In the genomic region with DNA sequence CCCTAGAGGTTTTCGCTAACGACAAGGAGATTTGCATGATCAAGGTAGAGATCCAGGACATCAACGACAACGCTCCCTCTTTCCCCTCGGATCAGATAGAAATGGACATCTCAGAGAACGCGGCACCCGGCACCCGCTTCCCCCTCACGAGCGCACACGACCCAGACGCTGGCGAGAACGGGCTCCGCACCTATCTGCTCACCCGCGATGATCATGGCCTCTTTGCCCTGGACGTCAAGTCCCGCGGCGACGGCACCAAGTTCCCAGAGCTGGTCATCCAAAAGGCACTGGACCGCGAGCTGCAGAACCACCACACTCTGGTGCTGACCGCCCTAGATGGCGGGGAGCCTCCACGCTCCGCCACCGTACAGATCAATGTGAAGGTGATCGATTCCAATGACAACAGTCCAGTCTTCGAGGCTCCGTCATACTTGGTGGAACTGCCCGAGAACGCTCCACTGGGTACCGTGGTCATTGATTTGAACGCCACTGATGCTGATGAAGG, we compare ENCODE assay signal across 8 mouse cellular contexts. TPM values are rescaled to one million over a fixed set of nuclear protein-coding genes. Genes with fewer than 3 reads are reported as not detected.
DNase-seq lines count a peak whose midpoint lies in the region; ATAC-seq and TF ChIP-seq lines count a peak whose summit lies in the region.

No protein-coding gene starts in this region.

- DNase-seq in embryo, embryonic 9.5 days (ENCODE audit: extremely low spot score) = peak; percentile 23
- DNase-seq in embryo, embryonic 10.5 days (ENCODE audit: low spot score) = no peak
- DNase-seq in testis, postnatal 14 days (ENCODE audit: low spot score) = no peak
- DNase-seq in intestine, embryonic 14.5 days (ENCODE audit: low spot score) = peak; percentile 67
- DNase-seq in midbrain, embryonic 10.5 days (ENCODE audit: low spot score) = no peak
- no peak for DNase-seq in yolk sac, embryonic 10.5 days (ENCODE audit: low spot score)
- no peak for DNase-seq in cerebellum, adult 11-12 months

- ATAC-seq in intestine, embryonic 14.5 days (replicated peaks; ENCODE audit: low FRiP score, low TSS enrichment, low read depth) = no peak

- H3K36me3 ChIP-seq in testis, adult 2 months (ENCODE audit: control insufficient read depth, insufficient read depth, low read length) = no peaks in the 10 kb centered on the region
- no peaks in the 10 kb centered on the region for H3K36me3 ChIP-seq in intestine, embryonic 14.5 days (ENCODE audit: control insufficient read depth, insufficient read depth, low read length)
- H3K36me3 ChIP-seq in midbrain, embryonic 10.5 days = no peaks in the 10 kb centered on the region

- peak overlapping the region; percentile 37; the same call in 1 of the 2 replicates for H3K9ac ChIP-seq in intestine, embryonic 14.5 days (ENCODE audit: low read length)

- TF ChIP-seq POLR2A in testis, adult 2 months (IDR thresholded peaks at IDR 0.05; ENCODE audit: control insufficient read depth, low read depth, low read length) = no peak; the same call in 1 of the 2 replicates

- H3K4me2 ChIP-seq in intestine, embryonic 14.5 days (ENCODE audit: low read length) = peak overlapping the region; percentile 86

- no peaks in the 10 kb centered on the region for H3K9me3 ChIP-seq in intestine, embryonic 14.5 days (ENCODE audit: control insufficient read depth, low read length)
- H3K9me3 ChIP-seq in midbrain, embryonic 10.5 days (replicated peaks) = no peaks in the 10 kb centered on the region

- H3K27ac ChIP-seq in testis, adult 2 months (ENCODE audit: control insufficient read depth, insufficient read depth, low read depth, low read length) = no peak overlapping the region
- no peak overlapping the region for H3K27ac ChIP-seq in intestine, embryonic 14.5 days (ENCODE audit: low read depth)
- no peak overlapping the region for H3K27ac ChIP-seq in midbrain, embryonic 10.5 days (replicated peaks)

- H3K27me3 ChIP-seq in testis, adult 2 months (ENCODE audit: control insufficient read depth, insufficient read depth, low read length) = no peaks in the 10 kb centered on the region
- H3K27me3 ChIP-seq in intestine, embryonic 14.5 days (replicated peaks; ENCODE audit: control insufficient read depth, insufficient read depth, low read length) = peaks cover 61% of the 10 kb centered on the region
- H3K27me3 ChIP-seq in midbrain, embryonic 10.5 days (ENCODE audit: low read depth, poor library complexity, severe bottlenecking) = peaks cover 46% of the 10 kb centered on the region

- TF ChIP-seq CTCF in testis, adult 2 months (IDR thresholded peaks at IDR 0.05; ENCODE audit: control insufficient read depth, insufficient read depth, insufficient replicate concordance, low read depth, low read length) = no peak

- peaks cover 24% of the 10 kb centered on the region for H3K4me1 ChIP-seq in testis, adult 2 months (ENCODE audit: control insufficient read depth, insufficient read depth, low read length)
- peaks cover 11% of the 10 kb centered on the region for H3K4me1 ChIP-seq in intestine, embryonic 14.5 days (replicated peaks; ENCODE audit: control insufficient read depth, insufficient read depth, low read length)
- H3K4me1 ChIP-seq in midbrain, embryonic 10.5 days = peaks cover 38% of the 10 kb centered on the region

- peak overlapping the region; percentile 40 for H3K4me3 ChIP-seq in testis, adult 2 months (ENCODE audit: control insufficient read depth, low read depth, low read length)
- peak overlapping the region; percentile 52 for H3K4me3 ChIP-seq in intestine, embryonic 14.5 days (ENCODE audit: low read depth, low read length)
- H3K4me3 ChIP-seq in midbrain, embryonic 10.5 days = peak overlapping the region; percentile 70

- WGBS in intestine, embryonic 14.5 days = 7% methylated on average over 37 of the region's 37 CpGs
- 5% methylated on average over 37 of the region's 37 CpGs for WGBS in midbrain, embryonic 10.5 days

RNA-seq across cellular contexts. Expression of gene Pcdh17, which starts 3.1 kb away (rescaled TPM):
- 1.7 and 1.8 TPM in 2 replicates for polyA plus RNA-seq in testis, adult 2 months (2012; rRNA removed)
- polyA plus RNA-seq in intestine, embryonic 14.5 days (2014; fragmentation: Nextera tagmentation; extraction: Ambion mirVana) = 7.9 and 8.3 TPM in 2 replicates
- polyA plus RNA-seq in midbrain, embryonic 10.5 days (2016; fragmentation: Nextera tagmentation; extraction: Ambion mirVana) = 3.0 and 3.7 TPM in 2 replicates

Comparison
In these comparisons a context has a peak if more than half of its experiments do, and no peak if none do; other contexts are left out.
1. DNase-seq: peak in embryo, embryonic 9.5 days (single experiment) and intestine, embryonic 14.5 days (single experiment); none in embryo, embryonic 10.5 days (single experiment), testis, postnatal 14 days (single experiment), midbrain, embryonic 10.5 days (single experiment), yolk sac, embryonic 10.5 days (single experiment) and cerebellum, adult 11-12 months (single experiment).
2. Peak in every context shown above with its lines, with median percentiles within 50 percentile points of each other: H3K4me3 ChIP-seq.